Mouse (Mus musculus) small intestine, adult 2 months (tissue): ENCODE data around the gene Gm21983. TPM values are rescaled to one million over a fixed set of nuclear protein-coding genes. Genes with fewer than 3 reads are reported as not detected.
A peak's percentile ranks its signal among the peaks of the same experiment; 100 is the strongest.

Source experiments
- H3K27ac ChIP-seq: fragments of 200-500 bp; 2 replicates; pipeline ENCODE4 v1.5.1; 2012; ENCODE audit warnings: low read depth, low read length, control low read depth, inconsistent platforms; ENCODE audit not compliant: insufficient read depth
- H3K27me3 ChIP-seq: fragments of 200-500 bp; 2 replicates; pipeline ENCODE4 v1.6.1; 2012; ENCODE audit warnings: mild to moderate bottlenecking, moderate library complexity, low read length, inconsistent platforms; ENCODE audit not compliant: control insufficient read depth, insufficient read depth
- H3K36me3 ChIP-seq: fragments of 200-500 bp; 2 replicates; pipeline ENCODE4 v1.6.1; 2012; ENCODE audit warnings: mild to moderate bottlenecking, low read length, control low read depth, inconsistent platforms; ENCODE audit not compliant: control insufficient read depth, insufficient read depth
- H3K4me1 ChIP-seq: fragments of 200-500 bp; 2 replicates; pipeline ENCODE4 v1.6.1; 2012; ENCODE audit warnings: low read length, inconsistent platforms, mixed read lengths; ENCODE audit not compliant: control insufficient read depth, insufficient read depth, insufficient read length
- H3K4me3 ChIP-seq: fragments of 200-500 bp; 2 replicates; pipeline ENCODE4 v1.5.1; 2012; ENCODE audit warnings: low read depth, mild to moderate bottlenecking, control low read depth, inconsistent platforms, low read length, moderate library complexity
- CTCF ChIP-seq: fragments of 200-500 bp; IDR thresholded peaks from 2 replicates; pipeline ENCODE4 v1.5.1; 2012; ENCODE audit warnings: low read depth, mild to moderate bottlenecking, control low read depth, inconsistent platforms, low read length, moderate library complexity, mixed read lengths; ENCODE audit not compliant: insufficient replicate concordance, insufficient read length; ENCODE audit errors: extremely low read depth
- POLR2A ChIP-seq: fragments of 200-500 bp; IDR thresholded peaks from 2 replicates; pipeline ENCODE4 v1.6.1; 2012; ENCODE audit warnings: low read depth, mild to moderate bottlenecking, control low read depth, inconsistent platforms, low read length, moderate library complexity
- WGBS: fragments of 180-500 bp; shearing (Covaris S2); methylation state at CpG from one replicate; pipeline ENCODE4 v1.1.7; 2018; 5-methylcytosine and 5-hydroxymethylcytosine counted together
- polyA plus RNA-seq: library from polyadenylated mRNA; depleted of rRNA; stranded (reverse); fragments of >200 nt; gene quantifications from 2 replicates; pipeline ENCODE4 v1.2.3, GENCODE M21; 2012

Gm21983 gene
- polyA plus RNA-seq, 1 experiment = 0.23 TPM

GRCm38 (mm10) chr7:27159256-27159655, 21.6 kb downstream of the Gm21983 start:
- TF ChIP-seq CTCF (no peak), POLR2A (no peak)
- Histone ChIP-seq H3K36me3 (peaks cover 24% of the 10 kb centered on the region), H3K27me3 (no peaks in the 10 kb centered on the region), H3K4me3 (no peak overlapping the region), H3K27ac (no peak overlapping the region), H3K4me1 (peaks cover 18% of the 10 kb centered on the region)
- 97% methylated on average over 6 of the region's 6 CpGs for WGBS

- Histone ChIP-seq H3K36me3 (peaks cover 24% of the 10 kb centered on the region), H3K4me3 (no peak overlapping the region), H3K4me1 (peaks cover 17% of the 10 kb centered on the region; the same call in 1 of the 2 replicates), H3K27me3 (no peaks in the 10 kb centered on the region), H3K27ac (no peak overlapping the region)
- WGBS = 96% methylated on average over 9 of the region's 9 CpGs
- TF ChIP-seq POLR2A = no peak
- no peak for TF ChIP-seq CTCF
Observed at GRCm38 (mm10) chr7:27158171-27158570, 22.7 kb downstream of the Gm21983 start.

GRCm38 (mm10) chr7:27156005-27156404, 24.9 kb downstream of the Gm21983 start:
- TF ChIP-seq POLR2A (no peak), CTCF (no peak)
- Histone ChIP-seq H3K4me1 (peaks cover 12% of the 10 kb centered on the region; the same call in 1 of the 2 replicates), H3K36me3 (peaks cover 24% of the 10 kb centered on the region)

GRCm38 (mm10) chr7:27153205-27153764, 27.6 kb downstream of the Gm21983 start, which contains the start of gene Cyp2t4:
Cyp2t4 (plus strand) TSS chr7:27153714.
- no peak within 1 kb of the TSS for H3K4me3 ChIP-seq
- H3K36me3 ChIP-seq = peaks cover 11% of the 10 kb centered on the region
- 13% methylated on average over 10 of the region's 10 CpGs for WGBS
- H3K4me1 ChIP-seq = peaks cover 3% of the 10 kb centered on the region; the same call in 1 of the 2 replicates
- TF ChIP-seq CTCF (no peak), POLR2A (no peak)
- no peak within 1 kb of the TSS for H3K27ac ChIP-seq
- no peaks in the 10 kb centered on the region for H3K27me3 ChIP-seq

More at GRCm38 (mm10) chr7:27156005-27156404, 24.9 kb downstream of the Gm21983 start:
- Histone ChIP-seq H3K4me3 (no peak overlapping the region), H3K27me3 (no peaks in the 10 kb centered on the region), H3K27ac (no peak overlapping the region)
- 79% methylated on average over 13 of the region's 13 CpGs for WGBS

- 55% methylated on average over 8 of the region's 8 CpGs for WGBS
- Histone ChIP-seq H3K36me3 (no peaks in the 10 kb centered on the region), H3K27ac (no peak overlapping the region), H3K4me3 (no peak overlapping the region), H3K27me3 (no peaks in the 10 kb centered on the region), H3K4me1 (peaks cover 4% of the 10 kb centered on the region)
- TF ChIP-seq POLR2A (no peak), CTCF (no peak)
Observed at GRCm38 (mm10) chr7:27136410-27136996, 44.4 kb downstream of the Gm21983 start.

- no peak overlapping the region for H3K27ac ChIP-seq
- no peaks in the 10 kb centered on the region for H3K36me3 ChIP-seq
- TF ChIP-seq CTCF = no peak
- TF ChIP-seq POLR2A = no peak
- H3K4me3 ChIP-seq = no peak overlapping the region
- 43% methylated on average over 4 of the region's 4 CpGs for WGBS
- H3K4me1 ChIP-seq = peaks cover 4% of the 10 kb centered on the region
- H3K27me3 ChIP-seq = no peaks in the 10 kb centered on the region
Observed at GRCm38 (mm10) chr7:27133757-27134156, 47.1 kb downstream of the Gm21983 start.

GRCm38 (mm10) chr7:27133156-27133555, 47.7 kb downstream of the Gm21983 start:
- H3K4me3 ChIP-seq = no peak overlapping the region
- H3K4me1 ChIP-seq = peaks cover 4% of the 10 kb centered on the region
- TF ChIP-seq CTCF (no peak), POLR2A (no peak)
- H3K27ac ChIP-seq = no peak overlapping the region
- H3K27me3 ChIP-seq = no peaks in the 10 kb centered on the region
- WGBS = 19% methylated on average over 12 of the region's 12 CpGs
- H3K36me3 ChIP-seq = no peaks in the 10 kb centered on the region

- WGBS = 8% methylated on average over 10 of the region's 10 CpGs
- no peaks in the 10 kb centered on the region for H3K36me3 ChIP-seq
- H3K4me3 ChIP-seq = no peak overlapping the region
- peaks cover 4% of the 10 kb centered on the region for H3K4me1 ChIP-seq
- H3K27me3 ChIP-seq = no peaks in the 10 kb centered on the region
- H3K27ac ChIP-seq = no peak overlapping the region
- TF ChIP-seq CTCF = peak; percentile 61; the same call in 1 of the 2 replicates
- TF ChIP-seq POLR2A = no peak
Observed at GRCm38 (mm10) chr7:27132588-27132987, 48.3 kb downstream of the Gm21983 start.
